Mouse (Mus musculus) heart, postnatal 4 days (tissue): ENCODE measurements around the gene Rsph3b. TPM values are rescaled to one million over a fixed set of nuclear protein-coding genes. Genes with fewer than 3 reads are reported as not detected.

Source experiments
- DNase-seq: peaks from one replicate; pipeline ENCODE4 v3.0.0; 2021
- microRNA-seq, 2 experiments: library from miRNA; unstranded; fragments of <30 nt; microRNA quantifications; one replicate each; pipeline ENCODE4 v1.2.0; 2021 to 2022
- total RNA-seq, 2 experiments: library from RNA; stranded (reverse); gene quantifications; 2 replicates each; pipeline ENCODE4 v1.2.3; 2021

The Rsph3b gene
- total RNA-seq, 2 experiments from 2014 or later, result 52.6 to 55.3 TPM

GRCm38 (mm10) chr17:6863521-6863920 lies 85.0 kb downstream of the Rsph3b start:
- DNase-seq, result peak; percentile 14

GRCm38 (mm10) chr17:6862040-6862780 lies 86.3 kb downstream of the Rsph3b start:
- no peak for DNase-seq

- DNase-seq, result peak; percentile 33
Measured at GRCm38 (mm10) chr17:6861181-6862039, 87.1 kb downstream of the Rsph3b start.

GRCm38 (mm10) chr17:6860491-6860897 lies 88.0 kb downstream of the Rsph3b start:
- DNase-seq, result no peak

GRCm38 (mm10) chr17:6860067-6860466 lies 88.4 kb downstream of the Rsph3b start:
- no peak for DNase-seq

Small RNA genes within 50 kb of the gene (microRNA-seq; reads per million reads assigned to microRNA genes)
- gene Mir692-1, result 0 reads per million in 2 experiments

Other genes with a start within 250 kb of the Rsph3b start
- 100 to 1,000 TPM; 103 to 104 TPM for gene Ezr, start 165.9 kb downstream of the Rsph3b start, total RNA-seq
- 10 to 100 TPM; 12.1 to 13.0 TPM for gene Tagap1, start 12.5 kb upstream of the Rsph3b start, total RNA-seq
- 100 to 1,000 TPM; 167 to 181 TPM for gene Rnaset2b, start 22.0 kb upstream of the Rsph3b start, total RNA-seq
- not detected for gene Gm49721, start 30.2 kb upstream of the Rsph3b start, total RNA-seq
- gene Gm1604a, start 76.9 kb upstream of the Rsph3b start, total RNA-seq, result not detected
- 10 to 100 TPM; 26.2 to 31.1 TPM for gene Rps6ka2, start 221.4 kb upstream of the Rsph3b start, total RNA-seq